Mouse (Mus musculus) lung, adult 2 months (tissue): ENCODE measurements at regions not wholly inside any gene's neighbourhood (a gene's known extent, or its start where the extent isn't known, plus 50 kb on each side); places are given as distances from the start of the nearest gene placed in this dataset.
A peak's percentile ranks its signal among the peaks of the same experiment; 100 is the strongest.

Experiments used
- DNase-seq: peaks from one replicate; pipeline ENCODE4 v3.0.0; 2022
- H3K4me1 ChIP-seq: fragments of 200-500 bp; 2 replicates; pipeline ENCODE4 v1.6.1; 2011; ENCODE audit warnings: low read length; ENCODE audit not compliant: control insufficient read depth, insufficient read depth
- H3K4me3 ChIP-seq: fragments of 200-500 bp; replicated peaks from 2 replicates; pipeline ENCODE3; 2011; ENCODE audit warnings: low read depth, mild to moderate bottlenecking, control low read depth, low read length; ENCODE audit errors: extremely low read depth
- CTCF ChIP-seq: fragments of 200-500 bp; IDR thresholded peaks from 2 replicates; pipeline ENCODE4 v1.5.1; 2011; ENCODE audit warnings: mild to moderate bottlenecking, low read length, control low read depth; ENCODE audit not compliant: insufficient read depth
- POLR2A ChIP-seq: fragments of 200-500 bp; IDR thresholded peaks from 2 replicates; pipeline ENCODE4 v1.6.1; 2011; ENCODE audit warnings: low read depth, mild to moderate bottlenecking, control low read depth, low read length, borderline replicate concordance; ENCODE audit errors: extremely low read depth
- WGBS: fragments of 180-500 bp; shearing (Covaris S2); methylation state at CpG from one replicate; pipeline ENCODE4 v1.1.7; 2018; 5-methylcytosine and 5-hydroxymethylcytosine counted together

GRCm38 (mm10) chr1:88752332-88752731 lies 50.3 kb upstream of the Arl4c start:
- DNase-seq: no peak
- H3K4me3 ChIP-seq: no peak overlapping the region
- 9% methylated on average over 5 of the region's 5 CpGs for WGBS

GRCm38 (mm10) chr1:88756658-88757057 lies 54.6 kb upstream of the Arl4c start:
- DNase-seq: peak; percentile 48
- WGBS: 67% methylated on average over 7 of the region's 7 CpGs
- TF ChIP-seq POLR2A: no peak
- peak; percentile 62 for TF ChIP-seq CTCF
- H3K4me3 ChIP-seq: no peak overlapping the region
- 0 out of 2 replicates have a peak, but pooled peaks cover 2% of the 10 kb centered on the region for H3K4me1 ChIP-seq

More at GRCm38 (mm10) chr1:88752332-88752731, 50.3 kb upstream of the Arl4c start:
- H3K4me1 ChIP-seq: 0 out of 2 replicates have a peak, but pooled peaks cover 2% of the 10 kb centered on the region
- TF ChIP-seq POLR2A: no peak
- no peak for TF ChIP-seq CTCF

- H3K4me3 ChIP-seq: no peak overlapping the region
- TF ChIP-seq CTCF (no peak), POLR2A (no peak)
- H3K4me1 ChIP-seq: 0 out of 2 replicates have a peak, but pooled peaks cover 2% of the 10 kb centered on the region
- no peak for DNase-seq
- WGBS: 29% methylated on average over 7 of the region's 7 CpGs
Observed at GRCm38 (mm10) chr1:88757162-88757561, 55.1 kb upstream of the Arl4c start.

- TF ChIP-seq CTCF (no peak), POLR2A (no peak)
- no peak overlapping the region for H3K4me3 ChIP-seq
- peak; percentile 10 for DNase-seq
- 0 out of 2 replicates have a peak, but pooled peaks cover 2% of the 10 kb centered on the region for H3K4me1 ChIP-seq
- WGBS: 34% methylated on average over 3 of the region's 3 CpGs
Observed at GRCm38 (mm10) chr1:88757746-88758145, 55.7 kb upstream of the Arl4c start.

GRCm38 (mm10) chr1:88760643-88761042 lies 58.6 kb upstream of the Arl4c start:
- DNase-seq: no peak
- Histone ChIP-seq H3K4me3 (no peak overlapping the region), H3K4me1 (peaks cover 2% of the 10 kb centered on the region; the same call in 1 of the 2 replicates)
- TF ChIP-seq POLR2A: no peak
- TF ChIP-seq CTCF: no peak
- 67% methylated on average over 11 of the region's 11 CpGs for WGBS

GRCm38 (mm10) chr1:88761121-88761520 lies 59.1 kb upstream of the Arl4c start:
- no peak for TF ChIP-seq POLR2A
- no peak for TF ChIP-seq CTCF
- Histone ChIP-seq H3K4me3 (no peak overlapping the region), H3K4me1 (peaks cover 2% of the 10 kb centered on the region; the same call in 1 of the 2 replicates)
- WGBS: 85% methylated on average over 6 of the region's 6 CpGs
- no peak for DNase-seq

- no peak for TF ChIP-seq POLR2A
- TF ChIP-seq CTCF: no peak
- no peaks in the 10 kb centered on the region; the same call in 1 of the 2 replicates for H3K4me1 ChIP-seq
- H3K4me3 ChIP-seq: no peak overlapping the region
- DNase-seq: no peak
- WGBS: 50% methylated on average over 6 of the region's 6 CpGs
Observed at GRCm38 (mm10) chr1:88763725-88764364, 61.8 kb upstream of the Arl4c start.

GRCm38 (mm10) chr1:88764478-88764877 lies 62.5 kb upstream of the Arl4c start:
- 86% methylated on average over 1 of the region's 1 CpGs for WGBS
- H3K4me3 ChIP-seq: no peak overlapping the region
- no peaks in the 10 kb centered on the region; the same call in 1 of the 2 replicates for H3K4me1 ChIP-seq
- no peak for TF ChIP-seq POLR2A
- no peak for TF ChIP-seq CTCF
- DNase-seq: no peak

GRCm38 (mm10) chr1:88777009-88777408 lies 75.0 kb upstream of the Arl4c start:
- DNase-seq: no peak
- peak; percentile 38 for TF ChIP-seq CTCF
- no peak for TF ChIP-seq POLR2A
- 96% methylated on average over 5 of the region's 5 CpGs for WGBS
- Histone ChIP-seq H3K4me3 (no peak overlapping the region), H3K4me1 (no peaks in the 10 kb centered on the region)

GRCm38 (mm10) chr1:88780262-88780661 lies 78.2 kb upstream of the Arl4c start:
- no peak for DNase-seq

More at GRCm38 (mm10) chr1:88780262-88780661, 78.2 kb upstream of the Arl4c start:
- no peaks in the 10 kb centered on the region for H3K4me1 ChIP-seq
- TF ChIP-seq CTCF (no peak), POLR2A (no peak)
- H3K4me3 ChIP-seq: no peak overlapping the region
- 66% methylated on average over 4 of the region's 4 CpGs for WGBS
